In the genomic region with DNA sequence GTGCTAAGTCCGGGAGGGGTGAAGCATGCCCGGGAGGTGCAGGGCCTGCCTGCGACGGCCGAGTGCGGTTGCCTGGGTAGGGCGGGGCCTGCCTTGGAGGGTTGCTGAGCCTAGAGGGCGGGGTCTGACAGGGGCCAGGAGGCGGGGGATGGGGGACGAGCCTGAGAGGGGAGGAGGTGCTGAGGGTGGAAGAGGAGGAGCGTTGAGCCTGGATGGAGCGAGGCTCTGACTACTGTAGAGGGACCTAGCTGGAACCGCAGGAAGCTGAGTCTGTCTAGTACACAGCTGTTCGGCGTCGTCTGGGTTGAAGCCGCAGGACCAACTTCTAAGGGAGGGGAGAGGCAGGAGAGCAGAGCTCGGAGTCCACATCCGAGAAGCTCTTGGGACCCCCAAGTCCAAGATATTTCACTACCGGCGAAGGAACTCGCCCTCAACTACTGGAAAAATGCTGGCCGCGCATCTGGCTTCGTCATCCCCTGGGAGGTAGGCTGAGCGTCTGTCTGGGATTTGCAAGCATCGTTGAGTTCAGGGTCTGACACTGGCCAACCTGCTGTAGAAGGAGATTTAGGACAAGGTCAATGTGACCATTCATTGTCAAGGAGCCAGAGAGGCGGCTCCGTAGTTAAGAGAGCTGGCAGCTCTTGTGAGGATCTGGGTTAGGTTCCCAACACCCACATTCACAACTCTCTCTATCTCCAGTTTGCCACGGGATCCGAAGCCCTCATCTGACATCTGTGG, we compare ENCODE assay signal across 8 mouse cellular contexts. TPM values are rescaled to one million over a fixed set of nuclear protein-coding genes. Genes with fewer than 3 reads are reported as not detected.
DNase-seq lines count a peak whose midpoint lies in the region; ATAC-seq and TF ChIP-seq lines count a peak whose summit lies in the region.

Gene Arhgef19, plus strand, starts transcription at position 112 of the 738 bp plus-strand sequence.

- H3K4me1 ChIP-seq in heart, embryonic 14.5 days (ENCODE audit: control insufficient read depth in 2 of 2, insufficient read depth in 2 of 2, low read length in 2 of 2) = peaks cover 18 to 20% of the 10 kb centered on the region in 2 experiments
- H3K4me1 ChIP-seq in kidney, postnatal 0 days (replicated peaks; ENCODE audit: insufficient read depth, low read length) = peaks cover 29% of the 10 kb centered on the region
- H3K4me1 ChIP-seq in liver, embryonic 16.5 days (ENCODE audit: control insufficient read depth, low read depth, low read length) = peaks cover 18% of the 10 kb centered on the region
- H3K4me1 ChIP-seq in neural tube, embryonic 12.5 days = peaks cover 33% of the 10 kb centered on the region

- H3K9ac ChIP-seq in heart, embryonic 14.5 days (ENCODE audit: low read length) = peak within 1 kb of the TSS; percentile 60; the same call in 1 of the 2 replicates
- H3K9ac ChIP-seq in kidney, postnatal 0 days (ENCODE audit: low read depth, low read length) = peak within 1 kb of the TSS; percentile 40
- no peak within 1 kb of the TSS for H3K9ac ChIP-seq in liver, embryonic 16.5 days (ENCODE audit: low read depth, low read length)
- H3K9ac ChIP-seq in neural tube, embryonic 12.5 days = peak within 1 kb of the TSS; percentile 33; the same call in 1 of the 2 replicates

- no peaks in the 10 kb centered on the region for H3K9me3 ChIP-seq in heart, embryonic 14.5 days (ENCODE audit: control insufficient read depth, low read length)
- H3K9me3 ChIP-seq in kidney, postnatal 0 days (replicated peaks; ENCODE audit: low read length) = no peaks in the 10 kb centered on the region
- H3K9me3 ChIP-seq in liver, embryonic 16.5 days (replicated peaks; ENCODE audit: control insufficient read depth, low read length) = no peaks in the 10 kb centered on the region
- no peaks in the 10 kb centered on the region for H3K9me3 ChIP-seq in neural tube, embryonic 12.5 days

- 1% methylated on average over 31 of the region's 31 CpGs for WGBS in heart, embryonic 14.5 days
- WGBS in kidney, postnatal 0 days = under 1% methylated on average over 31 of the region's 31 CpGs
- WGBS in liver, embryonic 16.5 days (ENCODE audit: insufficient replicate concordance) = 2% methylated on average over 31 of the region's 31 CpGs
- 2% methylated on average over 31 of the region's 31 CpGs for WGBS in neural tube, embryonic 12.5 days

- H3K4me3 ChIP-seq in heart, embryonic 14.5 days (ENCODE audit: control insufficient read depth in 1 of 2, insufficient read depth in 1 of 2, low read depth in 1 of 2, low read length in 2 of 2) = peak within 1 kb of the TSS; percentile 41 to 43
- H3K4me3 ChIP-seq in kidney, postnatal 0 days (replicated peaks; ENCODE audit: low read depth, low read length) = peak within 1 kb of the TSS; percentile 35
- H3K4me3 ChIP-seq in liver, embryonic 16.5 days (ENCODE audit: low read depth, low read length) = peak within 1 kb of the TSS; percentile 46
- H3K4me3 ChIP-seq in neural tube, embryonic 12.5 days = peak within 1 kb of the TSS; percentile 31

- H3K36me3 ChIP-seq in heart, embryonic 14.5 days (ENCODE audit: control insufficient read depth, insufficient read depth, low read length) = no peaks in the 10 kb centered on the region
- H3K36me3 ChIP-seq in kidney, postnatal 0 days (ENCODE audit: insufficient read depth, low read length) = no peaks in the 10 kb centered on the region
- H3K36me3 ChIP-seq in liver, embryonic 16.5 days (ENCODE audit: control insufficient read depth, insufficient read depth) = no peaks in the 10 kb centered on the region
- H3K36me3 ChIP-seq in neural tube, embryonic 12.5 days = no peaks in the 10 kb centered on the region

- peak; percentile 60 for ATAC-seq in erythroid progenitor cell, adult 5-6 weeks (replicated peaks; ENCODE audit: low FRiP score, poor library complexity, severe bottlenecking)
- peak; percentile 86 for ATAC-seq in heart, embryonic 14.5 days (ENCODE audit: insufficient number of reproducible peaks, insufficient read depth, low FRiP score, low read depth)
- ATAC-seq in kidney, postnatal 0 days (replicated peaks; ENCODE audit: low FRiP score, low read depth) = peak; percentile 92
- ATAC-seq in liver, embryonic 16.5 days (ENCODE audit: low read depth) = peak; percentile 91
- peak; percentile 85 for ATAC-seq in neural tube, embryonic 12.5 days (ENCODE audit: low FRiP score, low read depth)

- peak within 1 kb of the TSS in 1 of 2 experiments; percentile 19; a peak in 2 of 4 replicates for H3K27ac ChIP-seq in heart, embryonic 14.5 days (replicated peaks in 1 of 2; ENCODE audit: control insufficient read depth in 1 of 2, insufficient read depth in 1 of 2, low read depth in 2 of 2, low read length in 2 of 2)
- H3K27ac ChIP-seq in kidney, postnatal 0 days = peak within 1 kb of the TSS; percentile 71
- H3K27ac ChIP-seq in liver, embryonic 16.5 days (ENCODE audit: low read length) = no peak within 1 kb of the TSS
- no peak within 1 kb of the TSS for H3K27ac ChIP-seq in neural tube, embryonic 12.5 days

- no peak for TF ChIP-seq CTCF in kidney, postnatal 0 days (IDR thresholded peaks at IDR 0.05; ENCODE audit: low read depth)

- H3K27me3 ChIP-seq in heart, embryonic 14.5 days (ENCODE audit: control insufficient read depth, insufficient read depth, low read length) = peaks cover 68% of the 10 kb centered on the region
- no peaks in the 10 kb centered on the region for H3K27me3 ChIP-seq in kidney, postnatal 0 days (ENCODE audit: insufficient read depth, low read length)
- peaks cover 75% of the 10 kb centered on the region for H3K27me3 ChIP-seq in liver, embryonic 16.5 days (ENCODE audit: control insufficient read depth, insufficient read depth, low read depth, low read length)
- H3K27me3 ChIP-seq in neural tube, embryonic 12.5 days (replicated peaks) = peaks cover 72% of the 10 kb centered on the region

- DNase-seq in CD8-positive naive resting alpha-beta T cell, adult 2 months (ENCODE audit: low read depth in 2 of 2, low spot score in 2 of 2) = peak; percentile 38 to 61
- DNase-seq in brain, adult 2 months (ENCODE audit: low read depth, low spot score) = peak; percentile 75
- peak; percentile 96 for DNase-seq in kidney, postnatal 0 days (ENCODE audit: low spot score)
- DNase-seq in thymus, postnatal 10 days (ENCODE audit: low spot score in 2 of 2) = peak; percentile 68 to 71

- H3K4me2 ChIP-seq in heart, embryonic 14.5 days (ENCODE audit: low read length) = peak within 1 kb of the TSS; percentile 74
- peak within 1 kb of the TSS; percentile 73 for H3K4me2 ChIP-seq in kidney, postnatal 0 days (ENCODE audit: low read length)
- peak within 1 kb of the TSS; percentile 50 for H3K4me2 ChIP-seq in liver, embryonic 16.5 days (ENCODE audit: low read depth, low read length)
- peak within 1 kb of the TSS; percentile 65 for H3K4me2 ChIP-seq in neural tube, embryonic 12.5 days (replicated peaks)

RNA-seq across cellular contexts. Expression of gene Arhgef19, which starts in this region (rescaled TPM):
- total RNA-seq in erythroid progenitor cell, adult 5-6 weeks (2015; ENCODE audit: low replicate concordance) = not detected in 2 replicates
- not detected in 2 replicates for total RNA-seq in erythroid progenitor cell, adult 5-6 weeks (2017; ENCODE audit: low replicate concordance)
- 1.1 and 2.6 TPM in 2 replicates for polyA plus RNA-seq in heart, embryonic 14.5 days (2014; fragmentation: Nextera tagmentation; extraction: Ambion mirVana)
- polyA plus RNA-seq in kidney, postnatal 0 days (2015; fragmentation: Nextera tagmentation; extraction: Ambion mirVana) = 5.2 and 5.7 TPM in 2 replicates
- polyA plus RNA-seq in liver, embryonic 16.5 days (2015; fragmentation: Nextera tagmentation; extraction: Ambion mirVana) = 1.1 and 1.3 TPM in 2 replicates
- polyA plus RNA-seq in neural tube, embryonic 12.5 days (2016; fragmentation: Nextera tagmentation; extraction: Ambion mirVana) = 1.6 and 3.1 TPM in 2 replicates

Comparison
In these comparisons a context has a peak if more than half of its experiments do, and no peak if none do; other contexts are left out.
1. Peak in ATAC-seq in erythroid progenitor cell, adult 5-6 weeks; RNA of the gene not detected or under 1 TPM.